Mouse (Mus musculus): Measurements from ENCODE around the gene Angptl2.
"Not testable (repeated sequence)": the region's sequence is repeated elsewhere in the genome, so short reads cannot be mapped to it uniquely, and the experiment has no call there.

DNA sequence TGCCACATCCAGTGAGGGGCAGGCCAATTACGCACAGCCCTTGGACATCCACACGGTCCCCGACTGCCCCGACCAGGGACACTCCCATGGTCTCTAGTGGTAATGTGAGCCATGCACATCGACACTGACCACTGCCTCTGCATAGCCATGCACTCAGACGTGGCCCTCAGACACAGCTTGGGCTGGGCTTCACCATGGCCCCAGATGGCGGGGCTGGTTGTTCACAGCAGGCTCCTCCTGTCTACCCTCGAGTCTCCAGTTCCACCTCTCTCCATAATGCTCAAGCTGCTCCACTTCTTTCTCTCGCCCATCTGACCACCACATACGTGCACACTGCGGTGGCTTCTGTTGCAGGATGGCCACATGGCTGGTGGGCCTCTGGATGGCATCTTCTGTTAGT lies 4.6 kb upstream of the Angptl2 start:
- TF ChIP-seq CTCF (IDR thresholded peaks at IDR 0.05; ENCODE audit: borderline replicate concordance, extremely low read depth, insufficient read depth, insufficient read length); POLR2A (IDR thresholded peaks at IDR 0.05; ENCODE audit: borderline replicate concordance, extremely low read depth, insufficient read depth, insufficient read length, poor library complexity, severe bottlenecking): not testable (repeated sequence)
